Mouse (Mus musculus) lung, postnatal 25 days (tissue): ENCODE results near the gene Tmbim7.

Experiments used
- DNase-seq: peaks from one replicate; pipeline ENCODE4 v3.0.0; 2022; ENCODE audit warnings: low spot score

Tmbim7 gene

DNA sequence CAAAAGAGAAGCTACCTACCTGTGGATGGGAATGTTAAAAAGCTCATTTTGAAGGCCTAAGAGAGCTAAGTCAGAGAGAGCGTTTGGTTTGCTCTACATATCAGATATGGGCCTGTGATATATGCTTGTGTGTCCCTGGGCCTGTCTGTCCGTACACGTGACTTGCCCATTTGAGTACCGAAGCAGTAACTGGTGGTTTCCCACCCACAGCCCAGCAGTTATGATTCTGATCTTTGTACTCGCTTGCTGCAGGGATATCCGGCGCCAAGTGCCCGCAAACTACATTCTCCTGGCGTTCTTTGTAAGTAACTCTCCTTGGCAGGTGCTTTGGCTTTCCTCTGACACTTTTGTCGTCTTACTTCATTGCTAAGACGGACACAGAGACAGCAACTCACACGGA is 15.6 kb downstream of the Tmbim7 start:
- no peak for DNase-seq

DNA sequence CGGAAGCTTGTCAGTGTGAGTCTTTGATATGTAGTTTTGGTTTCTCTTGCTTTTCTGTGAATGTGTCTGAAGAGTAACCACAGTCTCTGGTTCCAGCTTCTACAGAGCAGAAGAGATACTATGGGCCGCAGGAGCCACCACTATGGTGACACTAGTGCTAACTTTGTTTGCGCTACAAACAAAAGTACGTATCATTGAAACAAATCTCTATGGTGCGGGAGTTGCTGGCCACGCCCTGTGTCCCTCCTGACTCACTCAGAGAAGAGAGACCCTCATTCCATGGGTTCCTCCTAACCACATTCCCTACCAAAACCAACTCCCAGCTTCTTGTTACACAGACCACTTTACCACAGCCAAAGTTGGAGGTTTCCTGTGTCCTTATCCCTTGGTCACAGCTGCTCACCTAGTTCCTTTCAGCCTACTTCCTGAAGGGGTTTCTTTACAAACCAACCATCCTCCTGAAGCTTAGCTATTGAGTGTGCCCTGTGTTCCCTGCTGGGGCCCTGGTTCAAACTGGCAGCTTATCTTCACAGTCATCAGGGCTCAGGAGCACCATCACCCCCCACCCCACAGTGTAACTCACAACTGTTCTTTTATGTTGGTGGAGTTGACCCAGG is 19.1 kb downstream of the Tmbim7 start:
- no peak for DNase-seq

DNA sequence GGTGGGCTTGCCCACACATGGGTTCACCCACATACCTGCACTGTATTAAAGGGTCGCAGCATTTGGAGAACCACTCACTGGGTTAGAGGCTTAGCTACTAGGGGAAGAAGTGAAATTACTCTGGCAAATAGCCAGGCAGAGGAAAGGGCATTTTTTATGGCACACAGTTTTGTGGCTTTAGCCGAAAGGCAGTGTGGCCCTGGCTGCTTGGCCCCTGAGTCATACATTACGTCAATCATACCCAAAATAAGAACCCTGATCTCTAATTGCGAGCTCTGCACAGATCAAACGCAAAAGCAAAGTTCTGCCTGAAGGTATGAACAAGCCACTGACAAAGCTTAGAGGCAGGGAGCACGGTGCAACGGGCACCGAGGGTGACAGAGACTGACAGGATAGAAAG is 37.3 kb downstream of the Tmbim7 start:
- no peak for DNase-seq

DNA sequence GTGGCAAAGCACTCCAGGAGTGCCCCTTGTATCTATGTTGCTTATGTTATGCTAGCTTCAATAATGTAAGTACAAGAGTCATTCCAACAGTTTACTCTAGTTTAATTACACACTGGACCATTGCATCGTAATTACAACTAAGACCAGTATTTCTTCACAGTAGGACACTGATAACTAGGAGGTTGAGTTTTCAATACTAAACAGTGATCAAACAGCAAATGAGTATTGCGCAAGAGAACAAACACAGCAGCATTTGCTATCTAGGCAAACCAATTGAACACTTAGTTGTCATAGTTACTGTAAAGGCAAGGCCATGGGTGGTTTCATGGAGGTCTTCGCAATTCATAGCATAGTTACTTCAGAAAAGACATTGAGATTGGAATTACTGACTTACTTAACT is 40.3 kb downstream of the Tmbim7 start:
- DNase-seq, result no peak

DNA sequence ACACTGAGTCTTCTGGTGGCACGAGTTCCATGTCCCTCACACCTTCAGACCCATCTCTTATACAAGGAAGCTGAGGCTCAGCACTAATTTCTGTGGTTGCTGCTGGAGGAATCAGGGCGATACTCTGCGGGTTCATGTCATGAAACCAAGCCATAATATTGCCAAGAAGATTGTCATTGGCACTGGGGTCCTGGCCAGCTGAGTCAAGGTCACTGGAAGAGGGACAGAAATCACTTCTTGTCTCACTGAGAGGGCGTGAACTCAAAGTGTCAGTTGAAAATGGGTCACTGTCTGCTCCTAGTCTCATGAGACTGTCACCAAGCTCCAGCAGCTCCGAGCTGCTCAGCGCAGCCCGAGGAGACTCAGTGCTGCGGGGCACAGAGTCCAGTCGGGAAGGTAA is 42.0 kb downstream of the Tmbim7 start:
- no peak for DNase-seq

DNA sequence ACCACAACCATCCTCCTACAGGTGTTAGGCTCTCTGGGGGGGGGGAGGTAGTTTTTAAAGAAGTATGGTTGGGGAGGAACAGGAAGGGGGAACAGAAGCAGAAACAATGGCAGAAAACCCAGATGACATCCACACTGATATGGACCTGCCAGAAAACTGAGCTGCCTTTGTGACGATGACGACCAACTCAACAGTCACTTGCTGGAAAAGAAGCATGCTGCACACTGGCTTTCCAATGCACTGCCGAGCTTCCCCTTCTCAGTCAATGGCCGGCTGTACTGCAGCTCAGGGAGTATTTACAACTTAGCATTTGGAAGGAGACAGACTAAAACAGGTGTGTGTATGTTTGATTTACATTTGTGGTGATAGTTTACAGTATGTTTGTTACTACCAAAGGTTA is 44.2 kb downstream of the Tmbim7 start:
- no peak for DNase-seq

DNA sequence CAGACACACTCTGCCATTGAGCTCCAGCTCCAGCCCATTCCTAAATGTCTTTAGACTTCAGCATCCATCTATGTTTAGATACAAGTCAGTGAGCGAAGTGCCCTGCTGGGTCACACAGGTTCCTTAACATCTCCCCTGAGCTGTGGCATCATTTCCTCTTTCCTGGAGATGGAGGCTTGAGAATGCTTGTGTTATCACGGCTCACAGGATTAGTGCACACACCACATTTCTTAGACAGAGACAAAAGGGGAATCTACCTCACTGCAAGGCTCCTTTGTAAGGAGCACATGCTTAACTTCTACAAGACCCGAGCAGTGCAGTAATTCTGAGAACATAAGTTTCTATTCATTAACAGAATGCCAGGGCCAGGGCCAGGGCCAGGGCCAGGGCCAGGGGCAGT is 45.0 kb downstream of the Tmbim7 start:
- no peak for DNase-seq

DNA sequence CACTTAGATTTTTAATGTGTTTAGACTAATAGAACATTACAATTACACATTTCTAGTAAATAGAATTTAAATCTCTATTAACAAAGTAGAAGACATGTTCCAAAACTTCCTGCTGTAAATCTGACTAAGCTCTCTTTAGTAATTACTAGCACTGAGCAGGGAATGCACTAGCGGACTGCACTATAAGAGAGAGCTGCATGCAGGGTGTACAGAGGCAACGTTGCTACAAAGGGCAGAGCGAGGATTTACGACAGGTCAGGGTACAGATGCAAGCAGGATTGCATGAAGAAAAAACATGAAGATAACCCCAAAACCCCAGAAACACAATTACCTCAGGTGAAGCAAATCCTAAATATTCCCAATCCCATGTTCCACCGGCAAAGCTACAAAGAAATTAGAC is 49.0 kb downstream of the Tmbim7 start:
- no peak for DNase-seq

DNA sequence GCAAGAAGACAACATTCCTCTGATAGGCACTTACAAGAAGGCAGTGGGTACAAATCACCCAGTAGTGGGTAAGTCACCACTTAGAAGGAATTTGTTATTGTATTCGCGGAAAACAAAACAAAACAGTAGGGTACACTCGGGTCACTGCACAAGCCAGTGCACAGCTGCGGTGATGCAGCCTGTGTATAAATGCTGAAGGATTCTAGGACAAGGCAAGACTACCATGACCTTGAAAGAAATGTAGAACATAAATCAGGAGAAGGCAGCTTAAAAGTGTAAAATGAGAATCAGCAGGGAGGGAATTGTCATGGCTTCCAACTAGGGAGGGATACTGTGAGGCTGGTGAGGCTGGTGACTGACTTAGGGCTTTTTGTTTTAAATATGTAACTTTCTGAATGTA is 51.2 kb downstream of the Tmbim7 start:
- no peak for DNase-seq

DNA sequence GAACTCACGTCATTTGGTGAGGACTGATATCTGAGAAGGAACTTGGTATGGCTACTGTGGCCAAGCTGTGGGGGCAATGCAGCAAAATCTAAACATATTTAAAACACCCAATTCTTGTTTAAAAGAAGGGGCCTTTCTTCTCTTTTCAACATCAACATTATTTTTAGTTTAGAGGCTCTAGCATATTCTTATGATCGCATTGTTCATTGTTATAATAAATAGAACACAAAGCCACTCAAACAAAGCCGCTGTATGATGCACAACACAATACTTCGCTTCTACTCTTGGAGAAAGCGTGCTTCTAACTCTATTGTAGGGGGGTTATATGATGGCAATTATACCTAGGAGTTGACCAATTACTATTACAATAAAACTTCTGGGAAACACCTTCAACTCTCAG is 64.8 kb downstream of the Tmbim7 start:
- DNase-seq, result no peak

DNA sequence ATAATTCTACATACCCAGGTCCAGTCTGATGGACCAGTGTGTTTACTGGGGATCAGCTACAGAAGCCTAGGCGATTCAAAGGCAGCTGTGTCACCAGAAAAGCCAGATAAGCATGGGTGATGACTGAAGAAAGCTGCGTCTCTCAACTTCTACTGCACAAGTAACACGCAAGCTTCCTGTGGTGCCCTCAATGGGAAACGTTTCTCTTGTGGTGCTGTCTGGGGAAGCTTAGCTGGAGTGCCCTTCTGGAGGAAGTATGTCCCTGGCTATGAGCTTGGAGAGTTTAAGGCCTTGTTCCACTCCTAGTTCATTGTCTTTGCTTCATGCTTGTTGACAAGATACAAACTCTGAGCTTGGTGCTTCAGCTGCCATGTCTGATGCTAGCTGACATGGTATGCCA is 68.4 kb downstream of the Tmbim7 start:
- DNase-seq, result no peak

DNA sequence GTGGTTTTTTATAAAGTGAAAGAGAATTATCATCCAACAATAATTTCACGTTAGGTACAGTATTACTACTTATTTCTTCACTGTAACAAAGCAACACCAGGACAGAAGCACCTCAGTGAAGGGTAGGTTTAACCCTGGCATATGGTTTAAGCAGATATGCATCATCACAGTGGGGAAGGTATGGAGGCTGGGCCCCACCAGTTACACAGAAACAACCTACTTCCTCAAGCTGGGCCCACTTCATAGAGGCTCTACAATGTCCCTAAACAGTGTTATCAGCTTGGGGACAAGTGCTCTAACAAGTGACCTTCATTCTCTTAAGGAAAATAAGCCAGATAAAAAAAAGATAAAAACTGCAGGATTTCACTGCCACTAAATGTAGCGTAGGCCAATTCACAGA is 71.9 kb downstream of the Tmbim7 start:
- DNase-seq, result no peak

DNA sequence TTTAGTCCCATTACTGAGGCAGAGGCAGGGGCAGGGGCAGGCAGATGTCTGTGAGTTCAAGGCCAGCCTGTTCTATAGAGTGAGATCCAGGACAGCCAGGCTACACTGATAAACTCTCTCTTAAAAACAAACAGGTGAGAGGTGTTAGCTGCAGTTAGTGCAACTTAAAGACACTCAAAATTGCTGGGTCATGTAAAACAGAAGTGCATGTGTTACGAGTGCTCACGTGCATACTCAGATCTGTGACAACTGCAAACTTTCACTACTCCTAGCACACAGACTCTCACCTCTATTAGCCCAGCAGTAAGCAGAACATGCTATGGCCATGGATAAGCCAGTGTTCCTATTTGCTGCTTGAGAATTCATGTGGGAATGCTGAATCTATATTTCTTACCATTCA is 72.4 kb downstream of the Tmbim7 start:
- no peak for DNase-seq

DNA sequence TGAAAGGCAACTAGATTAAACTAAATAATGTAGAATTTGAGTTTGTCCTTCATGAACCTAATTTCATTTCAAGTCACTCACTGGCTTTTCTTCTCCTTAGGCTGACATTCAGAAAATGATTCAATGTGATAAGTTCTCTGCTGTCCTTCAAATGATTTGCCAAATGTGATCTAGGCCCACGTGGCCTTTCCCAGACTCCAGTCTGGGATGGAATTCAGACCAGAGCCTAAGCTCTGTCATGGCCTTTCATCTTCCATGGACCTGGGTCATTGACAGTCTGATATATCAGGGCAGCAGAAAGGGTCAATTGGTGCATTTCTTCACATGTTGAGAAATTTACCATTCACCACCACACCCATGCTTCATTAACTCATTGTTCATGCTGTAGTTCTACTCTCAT is 74.5 kb downstream of the Tmbim7 start:
- no peak for DNase-seq

DNA sequence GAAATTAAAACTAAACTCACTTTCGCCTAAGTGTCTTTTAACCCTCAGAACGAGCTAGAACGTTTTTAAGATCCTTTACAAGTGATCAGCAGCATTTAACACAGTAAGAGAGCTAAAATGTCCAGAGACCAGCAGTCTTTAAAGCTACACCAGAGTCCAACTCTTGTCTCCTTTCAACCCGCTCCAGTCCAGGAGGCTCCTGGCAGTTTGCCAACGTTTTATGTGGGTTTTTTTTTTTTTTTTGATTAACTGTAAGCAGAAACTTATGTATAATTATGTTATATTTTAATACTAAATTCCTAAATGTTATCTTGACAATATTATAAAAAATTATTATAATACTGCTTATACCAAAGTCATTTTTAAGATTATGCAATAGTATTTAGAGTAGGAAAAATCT is 77.8 kb downstream of the Tmbim7 start:
- DNase-seq, result no peak
